Mouse (Mus musculus) liver, adult 2 months (tissue): ENCODE measurements at regions not wholly inside any gene's neighbourhood (a gene's known extent, or its start where the extent isn't known, plus 50 kb on each side); places are given as distances from the start of the nearest gene placed in this dataset.

Source experiments
- CTCF ChIP-seq: fragments of 200-500 bp; IDR thresholded peaks from 2 replicates; pipeline ENCODE4 v1.5.1; 2011; ENCODE audit warnings: low read depth, low read length, control low read depth
- POLR2A ChIP-seq: fragments of 200-500 bp; IDR thresholded peaks from 2 replicates; pipeline ENCODE4 v1.6.1; 2011; ENCODE audit warnings: low read length, control low read depth; ENCODE audit not compliant: insufficient read depth; ENCODE audit errors: extremely low read depth

- TF ChIP-seq CTCF = no peak
- TF ChIP-seq POLR2A = no peak
Measured at GRCm38 (mm10) chr4:12285983-12286382, 114.2 kb upstream of the Fam92a start.
